Mouse (Mus musculus) heart, postnatal 0 days (tissue): ENCODE measurements around the gene Tnxb. TPM values are rescaled to one million over a fixed set of nuclear protein-coding genes. Genes with fewer than 3 reads are reported as not detected.

ENCODE experiments used
- ATAC-seq: fragments of 200-750 bp; cut with Nextera tagmentation; 2 replicates; pipeline ENCODE4 v1.8.0; 2017; ENCODE audit warnings: low read depth, moderate number of reproducible peaks, moderate library complexity; ENCODE audit not compliant: insufficient read depth
- DNase-seq: peaks from one replicate; pipeline ENCODE4 v3.0.0-alpha.2; 2016; ENCODE audit warnings: low spot score
- H3K27ac ChIP-seq: fragments of 300-500 bp; sonication (generic); 2 replicates; pipeline ENCODE4 v1.5.1; 2014; ENCODE audit warnings: low read depth, mild to moderate bottlenecking
- H3K27me3 ChIP-seq: fragments of 300-500 bp; sonication (generic); 2 replicates; pipeline ENCODE4 v1.6.1; 2014; ENCODE audit warnings: low read length, mixed read lengths; ENCODE audit not compliant: control insufficient read depth, insufficient read depth
- H3K36me3 ChIP-seq: fragments of 300-500 bp; sonication (generic); replicated peaks from 2 replicates; pipeline ENCODE4 v1.6.1; 2014; ENCODE audit warnings: low read length, mixed read lengths; ENCODE audit not compliant: control insufficient read depth, insufficient read depth
- H3K4me1 ChIP-seq: fragments of 300-500 bp; sonication (generic); 2 replicates; pipeline ENCODE4 v1.6.1; 2014; ENCODE audit warnings: antibody characterized with exemption; ENCODE audit not compliant: control insufficient read depth, insufficient read depth
- H3K4me2 ChIP-seq: fragments of 300-500 bp; sonication (generic); 2 replicates; pipeline ENCODE4 v1.6.1; 2014; ENCODE audit warnings: low read depth, mild to moderate bottlenecking, low read length, moderate library complexity
- H3K4me3 ChIP-seq: fragments of 300-500 bp; sonication (generic); 2 replicates; pipeline ENCODE4 v1.5.1; 2014; ENCODE audit warnings: low read depth, low read length
- H3K9ac ChIP-seq: fragments of 300-500 bp; sonication (generic); replicated peaks from 2 replicates; pipeline ENCODE4 v1.6.1; 2014; ENCODE audit warnings: low read depth, low read length, mixed read lengths
- H3K9me3 ChIP-seq: fragments of 300-500 bp; sonication (generic); replicated peaks from 2 replicates; pipeline ENCODE4 v1.6.1; 2016; ENCODE audit warnings: low read length; ENCODE audit not compliant: control insufficient read depth
- CTCF ChIP-seq: IDR thresholded peaks from 2 replicates; pipeline ENCODE4 v1.5.1; 2016; ENCODE audit warnings: antibody characterized with exemption, control low read depth, low read depth
- EP300 ChIP-seq: IDR thresholded peaks from 2 replicates; pipeline ENCODE4 v1.6.1; 2016; ENCODE audit warnings: antibody characterized with exemption, low read depth
- WGBS: fragments of 180-500 bp; shearing (Covaris S2); extraction: QIAGEN DNeasy Blood & Tissue Kit; methylation state at CpG from one replicate; pipeline ENCODE4 v1.1.7; 2014; 5-methylcytosine and 5-hydroxymethylcytosine counted together
- polyA plus RNA-seq: library from polyadenylated mRNA; unstranded; fragments of >200 nt; fragmentation: Nextera tagmentation; extraction: Ambion mirVana; gene quantifications from 2 replicates; pipeline ENCODE4 v1.2.1, GENCODE M21; 2015
- total RNA-seq: library from RNA; depleted of rRNA; stranded (reverse); fragments of >200 nt; gene quantifications from 2 replicates; pipeline ENCODE4 v1.2.3, GENCODE M21; 2014; ENCODE audit warnings: low replicate concordance

Gene Tnxb
- total and polyA plus RNA-seq, 2 experiments from 2014 or later, result 1.8 to 26.8 TPM

DNA sequence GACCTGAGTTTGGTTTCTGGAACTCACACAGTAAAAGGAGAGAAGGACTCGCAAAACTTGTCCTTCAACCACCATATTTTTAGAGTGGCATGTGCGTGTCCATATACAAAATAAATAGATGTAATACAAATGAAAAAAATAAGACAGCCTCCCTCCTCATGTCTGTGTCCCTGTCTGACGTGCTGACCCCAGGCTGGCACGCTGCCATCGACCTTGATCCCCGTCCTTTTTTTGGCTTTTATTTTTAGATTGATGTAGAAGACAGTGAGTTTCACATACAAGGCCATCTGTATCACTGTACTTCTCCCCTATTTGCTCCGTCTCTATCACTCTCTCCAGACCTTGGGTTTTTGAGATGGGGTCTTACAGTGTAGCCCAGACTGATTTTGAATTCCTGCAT lies 5.9 kb upstream of the Tnxb start:
- Histone ChIP-seq H3K9ac (no peak overlapping the region), H3K4me2 (no peak overlapping the region), H3K27ac (no peak overlapping the region), H3K27me3 (peaks cover 12% of the 10 kb centered on the region; the same call in 1 of the 2 replicates), H3K36me3 (no peaks in the 10 kb centered on the region), H3K9me3 (no peaks in the 10 kb centered on the region), H3K4me3 (no peak overlapping the region), H3K4me1 (peaks cover 13% of the 10 kb centered on the region)
- 55% methylated on average over 7 of the region's 7 CpGs for WGBS
- DNase-seq (no peak), ATAC-seq (no peak)
- TF ChIP-seq CTCF (no peak), EP300 (no peak)

DNA sequence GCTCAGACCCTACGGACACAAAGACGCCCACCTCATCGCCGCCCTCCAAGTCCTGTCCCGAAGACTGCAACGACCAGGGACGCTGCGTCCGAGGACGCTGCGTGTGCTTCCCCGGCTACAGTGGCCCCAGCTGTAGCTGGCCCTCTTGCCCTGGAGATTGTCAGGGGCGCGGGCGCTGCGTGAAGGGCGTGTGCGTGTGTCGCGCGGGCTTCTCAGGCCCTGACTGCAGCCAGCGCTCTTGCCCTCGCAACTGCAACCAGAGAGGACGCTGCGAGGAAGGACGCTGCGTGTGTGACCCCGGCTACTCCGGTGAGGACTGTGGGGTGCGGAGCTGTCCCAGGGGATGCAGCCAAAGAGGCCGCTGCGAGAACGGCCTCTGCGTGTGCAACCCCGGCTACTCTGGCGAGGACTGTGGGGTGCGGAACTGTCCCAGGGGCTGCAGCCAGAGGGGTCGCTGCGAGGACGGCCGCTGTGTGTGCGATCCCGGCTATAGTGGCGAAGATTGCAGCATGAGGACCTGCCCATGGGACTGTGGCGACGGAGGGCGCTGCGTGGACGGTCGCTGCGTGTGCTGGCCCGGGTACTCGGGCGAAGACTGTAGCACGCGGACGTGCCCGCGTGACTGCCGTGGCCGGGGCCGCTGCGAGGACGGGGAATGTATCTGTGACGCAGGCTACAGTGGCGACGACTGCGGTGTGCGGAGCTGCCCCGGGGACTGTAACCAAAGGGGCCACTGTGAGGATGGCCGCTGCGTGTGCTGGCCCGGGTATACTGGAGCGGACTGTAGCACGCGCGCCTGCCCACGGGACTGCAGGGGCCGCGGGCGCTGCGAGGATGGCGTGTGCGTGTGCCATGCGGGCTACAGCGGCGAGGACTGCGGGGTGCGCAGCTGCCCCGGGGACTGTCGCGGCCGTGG lies 1.1 kb downstream of the Tnxb start:
- H3K27me3 ChIP-seq, result peaks cover 49% of the 10 kb centered on the region
- peak overlapping the region; percentile 42 for H3K4me2 ChIP-seq
- H3K27ac ChIP-seq, result no peak overlapping the region
- H3K9ac ChIP-seq, result 0 out of 2 replicates have a peak overlapping the region, but pooled peaks have one; percentile 9
- H3K9me3 ChIP-seq, result no peaks in the 10 kb centered on the region
- WGBS, result 15% methylated on average over 93 of the region's 93 CpGs
- no peak for TF ChIP-seq EP300
- no peaks in the 10 kb centered on the region for H3K36me3 ChIP-seq
- H3K4me1 ChIP-seq, result peaks cover 23% of the 10 kb centered on the region
- no peak for DNase-seq
- ATAC-seq, result peak; percentile 34
- peak overlapping the region; percentile 31 for H3K4me3 ChIP-seq

DNA sequence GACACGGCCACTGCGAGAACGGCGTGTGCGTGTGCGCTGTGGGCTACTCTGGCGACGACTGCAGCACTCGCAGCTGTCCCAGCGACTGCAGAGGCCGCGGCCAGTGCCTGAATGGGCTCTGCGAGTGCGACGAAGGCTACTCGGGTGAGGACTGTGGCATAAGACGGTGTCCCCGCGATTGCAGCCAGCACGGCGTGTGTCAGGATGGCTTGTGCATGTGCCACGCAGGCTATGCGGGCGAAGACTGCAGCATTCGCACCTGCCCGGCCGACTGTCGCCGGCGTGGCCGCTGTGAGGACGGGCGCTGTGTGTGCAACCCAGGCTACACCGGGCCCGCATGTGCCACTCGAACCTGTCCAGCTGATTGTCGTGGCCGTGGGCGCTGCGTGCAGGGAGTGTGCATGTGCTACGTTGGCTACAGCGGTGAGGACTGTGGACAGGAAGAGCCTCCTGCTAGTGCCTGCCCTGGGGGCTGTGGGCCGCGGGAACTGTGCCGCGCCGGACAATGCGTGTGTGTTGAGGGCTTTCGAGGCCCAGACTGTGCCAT lies 2.0 kb downstream of the Tnxb start:
- DNase-seq (no peak), ATAC-seq (no peak)
- peak overlapping the region; percentile 31 for H3K4me3 ChIP-seq
- WGBS, result 37% methylated on average over 49 of the region's 49 CpGs
- no peaks in the 10 kb centered on the region for H3K36me3 ChIP-seq
- H3K27me3 ChIP-seq, result peaks cover 49% of the 10 kb centered on the region
- H3K4me2 ChIP-seq, result no peak overlapping the region
- H3K9me3 ChIP-seq, result no peaks in the 10 kb centered on the region
- TF ChIP-seq EP300, result no peak
- peaks cover 23% of the 10 kb centered on the region for H3K4me1 ChIP-seq
- no peak overlapping the region for H3K27ac ChIP-seq
- no peak overlapping the region for H3K9ac ChIP-seq

DNA sequence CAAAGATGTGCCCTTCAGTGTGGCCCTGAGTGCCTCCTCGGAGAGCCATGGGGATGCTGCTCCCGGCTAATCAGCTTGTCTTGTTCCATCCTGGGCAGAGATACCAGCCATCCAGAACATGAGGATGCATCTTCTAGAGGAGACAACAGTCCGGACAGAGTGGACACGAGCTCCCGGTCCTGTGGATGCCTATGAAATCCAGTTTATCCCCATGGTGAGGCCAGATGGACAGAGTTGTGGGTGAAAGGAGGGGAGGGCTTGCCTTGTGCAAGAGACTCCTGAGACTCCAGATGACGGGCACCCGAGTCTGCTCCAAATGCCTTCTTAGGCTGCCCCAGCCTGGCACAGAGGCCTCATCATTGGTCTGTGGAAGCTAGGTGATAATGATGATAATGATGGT lies 2.8 kb downstream of the Tnxb start:
- no peak for DNase-seq
- Histone ChIP-seq H3K4me1 (peaks cover 23% of the 10 kb centered on the region), H3K9ac (no peak overlapping the region), H3K4me3 (no peak overlapping the region), H3K27ac (no peak overlapping the region), H3K4me2 (no peak overlapping the region), H3K9me3 (no peaks in the 10 kb centered on the region), H3K36me3 (no peaks in the 10 kb centered on the region), H3K27me3 (peaks cover 49% of the 10 kb centered on the region)
- no peak for ATAC-seq
- 85% methylated on average over 7 of the region's 7 CpGs for WGBS
- TF ChIP-seq CTCF, result no peak
- no peak for TF ChIP-seq EP300

DNA sequence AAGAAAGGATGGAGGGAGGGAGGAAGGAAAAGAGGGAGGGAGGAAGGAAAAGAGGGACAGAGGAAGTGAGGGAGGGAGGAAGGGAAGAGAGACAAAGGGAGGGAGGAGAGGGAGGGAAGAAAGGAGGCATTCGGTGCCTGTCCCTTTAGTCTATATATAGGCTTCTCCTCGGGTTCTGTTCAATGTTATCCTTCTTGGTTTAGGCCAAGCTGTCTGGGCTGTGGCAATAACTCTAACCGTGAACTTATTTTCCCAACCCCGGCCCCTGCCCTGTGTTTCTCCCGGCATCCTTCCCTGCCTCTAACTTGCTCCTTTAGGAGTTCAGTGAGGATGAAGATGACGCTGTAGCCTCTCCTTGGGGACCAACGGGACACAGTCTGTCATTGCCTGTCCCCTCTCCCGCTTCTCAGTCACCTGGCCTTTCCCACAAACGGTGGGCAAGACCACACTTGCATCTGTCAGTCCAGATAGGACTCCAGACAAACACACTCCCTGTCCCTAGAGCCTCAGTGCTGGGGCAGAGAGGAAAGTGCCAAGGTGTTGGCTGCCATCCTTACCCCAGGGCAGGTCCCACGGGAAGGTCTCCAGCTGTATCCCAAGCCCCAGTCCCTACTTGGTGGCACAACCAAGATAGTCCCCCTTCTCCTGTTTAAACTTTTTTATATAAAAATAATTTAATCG lies 4.3 kb downstream of the Tnxb start:
- 38% methylated on average over 11 of the region's 11 CpGs for WGBS
- no peak for ATAC-seq

More for the DNA sequence above, 4.3 kb downstream of the Tnxb start:
- Histone ChIP-seq H3K36me3 (no peaks in the 10 kb centered on the region), H3K27me3 (peaks cover 56% of the 10 kb centered on the region), H3K27ac (no peak overlapping the region), H3K9ac (no peak overlapping the region), H3K4me3 (no peak overlapping the region), H3K9me3 (no peaks in the 10 kb centered on the region), H3K4me2 (no peak overlapping the region), H3K4me1 (peaks cover 23% of the 10 kb centered on the region)
- no peak for TF ChIP-seq CTCF
- TF ChIP-seq EP300, result no peak
- no peak for DNase-seq
